Mouse (Mus musculus) liver, adult 2 months (tissue): ENCODE data around the gene Susd2. TPM values are rescaled to one million over a fixed set of nuclear protein-coding genes. Genes with fewer than 3 reads are reported as not detected.

Experiments used
- DNase-seq: peaks from one replicate; pipeline ENCODE4 v3.0.0-alpha.2; 2011; ENCODE audit warnings: low read depth, low spot score; ENCODE audit errors: extremely low read depth
- H3K27ac ChIP-seq: fragments of 200-500 bp; replicated peaks from 2 replicates; pipeline ENCODE4 v1.5.1; 2012; ENCODE audit warnings: low read depth, mild to moderate bottlenecking, control low read depth, inconsistent platforms, low read length; ENCODE audit not compliant: insufficient read depth
- H3K27me3 ChIP-seq: fragments of 200-500 bp; 2 replicates; pipeline ENCODE4 v1.6.1; 2012; ENCODE audit warnings: mild to moderate bottlenecking, moderate library complexity, low read length, inconsistent platforms; ENCODE audit not compliant: control insufficient read depth, insufficient read depth
- H3K36me3 ChIP-seq: fragments of 200-500 bp; 2 replicates; pipeline ENCODE4 v1.6.1; 2012; ENCODE audit warnings: low read length, inconsistent platforms; ENCODE audit not compliant: control insufficient read depth, insufficient read depth
- H3K4me1 ChIP-seq: fragments of 200-500 bp; 2 replicates; pipeline ENCODE4 v1.6.1; 2011; ENCODE audit warnings: low read length; ENCODE audit not compliant: control insufficient read depth, insufficient read depth
- H3K4me3 ChIP-seq: fragments of 200-500 bp; 2 replicates; pipeline ENCODE4 v1.5.1; 2011; ENCODE audit warnings: low read depth, mild to moderate bottlenecking, control low read depth, low read length, moderate library complexity; ENCODE audit not compliant: insufficient read depth
- H3K79me2 ChIP-seq: fragments of 200-500 bp; 2 replicates; pipeline ENCODE4 v1.6.1; 2012; ENCODE audit warnings: inconsistent platforms, mild to moderate bottlenecking, low read length, moderate library complexity; ENCODE audit not compliant: control insufficient read depth, insufficient read depth
- H3K9ac ChIP-seq: fragments of 200-500 bp; 2 replicates; pipeline ENCODE4 v1.6.1; 2012; ENCODE audit warnings: low read depth, mild to moderate bottlenecking, control low read depth, inconsistent platforms, low read length
- CTCF ChIP-seq: fragments of 200-500 bp; IDR thresholded peaks from 2 replicates; pipeline ENCODE4 v1.5.1; 2011; ENCODE audit warnings: low read depth, low read length, control low read depth
- POLR2A ChIP-seq: fragments of 200-500 bp; IDR thresholded peaks from 2 replicates; pipeline ENCODE4 v1.6.1; 2011; ENCODE audit warnings: low read length, control low read depth; ENCODE audit not compliant: insufficient read depth; ENCODE audit errors: extremely low read depth
- WGBS: fragments of 180-500 bp; shearing (Covaris S2); methylation state at CpG from one replicate; pipeline ENCODE4 v1.1.7; 2018; 5-methylcytosine and 5-hydroxymethylcytosine counted together
- polyA plus RNA-seq: library from polyadenylated mRNA; depleted of rRNA; stranded (reverse); fragments of >200 nt; gene quantifications from 2 replicates; pipeline ENCODE4 v1.2.3, GENCODE M21; 2012; rRNA removed
- total RNA-seq: library from RNA; depleted of rRNA; stranded (reverse); fragments of >200 nt; gene quantifications from 2 replicates; pipeline ENCODE4 v1.2.3, GENCODE M21; 2014; rRNA removed

Gene Susd2
- total and polyA plus RNA-seq, 2 experiments: 1.0 to 2.0 TPM

DNA sequence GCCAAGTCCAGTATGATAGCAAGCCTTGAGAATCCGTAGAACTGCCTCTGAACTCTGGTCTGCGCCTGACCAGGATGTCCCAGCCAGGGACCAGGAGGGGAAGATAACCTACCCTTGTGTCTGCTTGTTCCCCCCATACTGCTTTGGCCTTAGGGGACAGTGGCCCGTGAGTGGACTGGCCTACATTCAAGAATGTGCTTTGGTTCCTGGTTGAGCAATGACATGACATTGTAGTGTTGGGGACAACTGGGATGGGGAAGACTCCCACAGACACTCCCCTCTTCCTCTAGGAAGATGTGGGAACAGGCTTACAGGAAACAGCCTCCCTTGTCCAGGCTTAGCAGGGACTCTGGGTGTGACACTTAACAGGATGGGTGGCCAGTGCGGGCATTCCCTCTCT is 56.0 kb downstream of the Susd2 start:
- Histone ChIP-seq H3K9ac (no peak overlapping the region), H3K27me3 (no peaks in the 10 kb centered on the region), H3K79me2 (no peaks in the 10 kb centered on the region), H3K4me3 (no peak overlapping the region), H3K36me3 (no peaks in the 10 kb centered on the region), H3K27ac (no peak overlapping the region), H3K4me1 (no peaks in the 10 kb centered on the region)
- peak; percentile 39 for DNase-seq
- WGBS: 79% methylated on average over 4 of the region's 4 CpGs
- no peak for TF ChIP-seq POLR2A
- TF ChIP-seq CTCF: no peak

Other genes starting within 250 kb of the Susd2 start
- 220 and 232 TPM in 2 replicates for gene Upb1, start 242.9 kb downstream of the Susd2 start, total RNA-seq
- 120 and 125 TPM in 2 replicates for gene Upb1, start 242.9 kb downstream of the Susd2 start, polyA plus RNA-seq
- 26.6 and 29.1 TPM in 2 replicates for gene Snrpd3, start 126.5 kb downstream of the Susd2 start, total RNA-seq
- gene Snrpd3, start 126.5 kb downstream of the Susd2 start, polyA plus RNA-seq: 12.5 and 21.0 TPM in 2 replicates
- 115 and 138 TPM in 2 replicates for gene Gucd1, start 126.0 kb downstream of the Susd2 start, total RNA-seq
- gene Gucd1, start 126.0 kb downstream of the Susd2 start, polyA plus RNA-seq: 162 and 166 TPM in 2 replicates
- under 0.01 TPM in 1 of 2 replicates, not detected in the other for gene Lrrc75b, start 83.7 kb downstream of the Susd2 start, total RNA-seq
- gene Lrrc75b, start 83.7 kb downstream of the Susd2 start, polyA plus RNA-seq: 0.02 TPM in 1 of 2 replicates, not detected in the other
- gene Ggt1, start 82.4 kb downstream of the Susd2 start, total RNA-seq: 0.54 and 0.92 TPM in 2 replicates
- 0.20 and 0.68 TPM in 2 replicates for gene Ggt1, start 82.4 kb downstream of the Susd2 start, polyA plus RNA-seq
- 1.2 and 2.0 TPM in 2 replicates for gene Ggt5, start 54.7 kb downstream of the Susd2 start, total RNA-seq
- gene Ggt5, start 54.7 kb downstream of the Susd2 start, polyA plus RNA-seq: 7.0 and 10.6 TPM in 2 replicates
- gene Cabin1, start 120.3 kb upstream of the Susd2 start, total RNA-seq: 7.8 and 12.7 TPM in 2 replicates
- gene Cabin1, start 120.3 kb upstream of the Susd2 start, polyA plus RNA-seq: 7.7 and 10.1 TPM in 2 replicates
- gene Ddt, start 129.4 kb upstream of the Susd2 start, total RNA-seq: 347 and 388 TPM in 2 replicates
- gene Ddt, start 129.4 kb upstream of the Susd2 start, polyA plus RNA-seq: 898 and 914 TPM in 2 replicates
- gene Gm20441, start 136.9 kb upstream of the Susd2 start, total RNA-seq: not detected in 2 replicates
- 0.37 and 0.80 TPM in 2 replicates for gene Gm20441, start 136.9 kb upstream of the Susd2 start, polyA plus RNA-seq
- gene Gstt3, start 137.4 kb upstream of the Susd2 start, total RNA-seq: 126 and 181 TPM in 2 replicates
- gene Gstt3, start 137.4 kb upstream of the Susd2 start, polyA plus RNA-seq: 198 and 213 TPM in 2 replicates
- 458 and 622 TPM in 2 replicates for gene Gstt1, start 154.6 kb upstream of the Susd2 start, total RNA-seq
- 1,012 and 1,223 TPM in 2 replicates for gene Gstt1, start 154.6 kb upstream of the Susd2 start, polyA plus RNA-seq
- 0.09 TPM in 1 of 2 replicates, not detected in the other for gene Gstt4, start 178.5 kb upstream of the Susd2 start, total RNA-seq
- gene Gstt4, start 178.5 kb upstream of the Susd2 start, polyA plus RNA-seq: not detected in 2 replicates
- gene Gstt2, start 193.4 kb upstream of the Susd2 start, total RNA-seq: 253 and 308 TPM in 2 replicates
- gene Gstt2, start 193.4 kb upstream of the Susd2 start, polyA plus RNA-seq: 357 and 830 TPM in 2 replicates
- 211 and 380 TPM in 2 replicates for gene Mif, start 216.2 kb upstream of the Susd2 start, total RNA-seq
- 1,030 and 1,462 TPM in 2 replicates for gene Mif, start 216.2 kb upstream of the Susd2 start, polyA plus RNA-seq
- 2.1 and 6.4 TPM in 2 replicates for gene Derl3, start 249.4 kb upstream of the Susd2 start, total RNA-seq
- gene Derl3, start 249.4 kb upstream of the Susd2 start, polyA plus RNA-seq: 6.4 and 15.0 TPM in 2 replicates